Mouse (Mus musculus) spleen, adult 2 months (tissue): ENCODE data around the gene Pde11a.

Experiments used
- CTCF ChIP-seq: fragments of 200-500 bp; IDR thresholded peaks from 2 replicates; pipeline ENCODE4 v1.5.1; 2011; ENCODE audit warnings: mild to moderate bottlenecking, inconsistent platforms; ENCODE audit not compliant: insufficient read depth, insufficient read length, insufficient replicate concordance; ENCODE audit errors: extremely low read depth
- POLR2A ChIP-seq: fragments of 200-500 bp; IDR thresholded peaks from 2 replicates; pipeline ENCODE4 v1.6.1; 2011; ENCODE audit warnings: low read depth, low read length, inconsistent platforms

- TF ChIP-seq POLR2A (no peak), CTCF (no peak)
These were observed 8.5 kb downstream of the Pde11a start for GRCm38 (mm10) chr2:76330081-76330480.
